ENCODE assay signal across 8 mouse cellular contexts in the genomic region with DNA sequence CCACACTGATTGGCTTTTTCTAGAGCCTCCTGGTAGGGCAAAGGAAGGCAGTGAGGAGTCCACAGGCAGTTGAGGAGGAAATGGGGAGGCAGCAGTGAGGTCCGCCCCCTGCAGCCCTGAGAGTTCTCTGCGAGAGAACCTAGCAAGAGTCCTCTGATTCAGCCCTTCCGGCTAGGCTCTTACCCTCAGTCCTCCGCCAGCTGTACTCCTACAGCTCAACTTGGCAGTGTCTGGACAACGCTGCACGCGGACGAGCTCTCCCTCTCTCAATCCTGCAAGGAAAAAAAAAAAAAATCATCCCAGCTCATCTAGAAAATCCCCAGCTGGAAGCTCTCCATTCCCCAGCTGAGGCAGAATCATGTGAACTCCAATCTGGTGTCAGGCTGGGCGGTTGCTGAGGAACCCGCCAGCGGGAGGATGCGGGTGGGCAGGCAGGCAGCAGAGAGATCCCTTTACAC. TPM values are rescaled to one million over a fixed set of nuclear protein-coding genes. Genes with fewer than 3 reads are reported as not detected.
DNase-seq lines count a peak whose midpoint lies in the region; ATAC-seq lines count a peak whose summit lies in the region.

No protein-coding gene starts in this region.

- H3K27ac ChIP-seq in heart, embryonic 11.5 days (ENCODE audit: low read depth, low read length), result no peak overlapping the region; the same call in 1 of the 2 replicates
- H3K27ac ChIP-seq in intestine, embryonic 15.5 days, result peak overlapping the region; percentile 56; the same call in 1 of the 2 replicates
- H3K27ac ChIP-seq in stomach, embryonic 16.5 days (ENCODE audit: low read length), result peak overlapping the region; percentile 76; the same call in 1 of the 2 replicates
- no peak overlapping the region for H3K27ac ChIP-seq in liver, embryonic 11.5 days (ENCODE audit: low read depth, low read length)

- no peak for ATAC-seq in heart, embryonic 11.5 days (replicated peaks; ENCODE audit: insufficient number of reproducible peaks, low FRiP score, low TSS enrichment)
- peak; percentile 78 for ATAC-seq in intestine, embryonic 15.5 days
- ATAC-seq in stomach, embryonic 16.5 days (ENCODE audit: insufficient read depth, low FRiP score), result peak; percentile 79
- no peak for ATAC-seq in liver, embryonic 11.5 days (replicated peaks; ENCODE audit: low FRiP score)

- no peaks in the 10 kb centered on the region for H3K36me3 ChIP-seq in heart, embryonic 11.5 days (ENCODE audit: control insufficient read depth, insufficient read depth, low read length)
- no peaks in the 10 kb centered on the region for H3K36me3 ChIP-seq in intestine, embryonic 15.5 days
- H3K36me3 ChIP-seq in stomach, embryonic 16.5 days (ENCODE audit: control insufficient read depth, insufficient read depth, low read length), result no peaks in the 10 kb centered on the region
- no peaks in the 10 kb centered on the region for H3K36me3 ChIP-seq in liver, embryonic 11.5 days (ENCODE audit: control insufficient read depth, insufficient read depth, low read length)

- H3K27me3 ChIP-seq in heart, embryonic 11.5 days (ENCODE audit: control insufficient read depth, insufficient read depth, low read length), result peaks cover 4% of the 10 kb centered on the region
- H3K27me3 ChIP-seq in intestine, embryonic 15.5 days (replicated peaks), result no peaks in the 10 kb centered on the region
- no peaks in the 10 kb centered on the region; the same call in 1 of the 2 replicates for H3K27me3 ChIP-seq in stomach, embryonic 16.5 days (ENCODE audit: control insufficient read depth, insufficient read depth, low read length)
- peaks cover 5% of the 10 kb centered on the region; the same call in 1 of the 2 replicates for H3K27me3 ChIP-seq in liver, embryonic 11.5 days (replicated peaks; ENCODE audit: control insufficient read depth, insufficient read depth, low read length)

- H3K4me2 ChIP-seq in heart, embryonic 11.5 days, result no peak overlapping the region
- H3K4me2 ChIP-seq in intestine, embryonic 15.5 days (replicated peaks), result peak overlapping the region; percentile 3; the same call in 1 of the 2 replicates
- peak overlapping the region; percentile 17; the same call in 1 of the 2 replicates for H3K4me2 ChIP-seq in stomach, embryonic 16.5 days (ENCODE audit: low read depth, low read length)
- H3K4me2 ChIP-seq in liver, embryonic 11.5 days, result no peak overlapping the region

- H3K9ac ChIP-seq in heart, embryonic 11.5 days (ENCODE audit: low read depth, low read length), result no peak overlapping the region
- H3K9ac ChIP-seq in intestine, embryonic 15.5 days, result no peak overlapping the region
- H3K9ac ChIP-seq in stomach, embryonic 16.5 days (ENCODE audit: low read length), result no peak overlapping the region
- no peak overlapping the region for H3K9ac ChIP-seq in liver, embryonic 11.5 days (ENCODE audit: low read depth, low read length)

- no peak overlapping the region for H3K4me3 ChIP-seq in heart, embryonic 11.5 days (ENCODE audit: low read depth, low read length)
- H3K4me3 ChIP-seq in intestine, embryonic 15.5 days (replicated peaks), result no peak overlapping the region
- no peak overlapping the region for H3K4me3 ChIP-seq in stomach, embryonic 16.5 days (replicated peaks; ENCODE audit: low read length)
- H3K4me3 ChIP-seq in liver, embryonic 11.5 days (ENCODE audit: low read depth, low read length), result no peak overlapping the region

- no peaks in the 10 kb centered on the region for H3K4me1 ChIP-seq in heart, embryonic 11.5 days (ENCODE audit: control insufficient read depth, insufficient read depth, low read length)
- 0 out of 2 replicates have a peak, but pooled peaks cover 2% of the 10 kb centered on the region for H3K4me1 ChIP-seq in intestine, embryonic 15.5 days (replicated peaks)
- peaks cover 8% of the 10 kb centered on the region; the same call in 1 of the 2 replicates for H3K4me1 ChIP-seq in stomach, embryonic 16.5 days (ENCODE audit: control insufficient read depth, insufficient read depth, low read length)
- H3K4me1 ChIP-seq in liver, embryonic 11.5 days (replicated peaks; ENCODE audit: control insufficient read depth, insufficient read depth, low read length), result no peaks in the 10 kb centered on the region

- peak; percentile 28 to 45 for DNase-seq in heart, adult 9 months (ENCODE audit: low spot score in 2 of 2)
- DNase-seq in CD8-positive naive resting alpha-beta T cell, adult 2 months (ENCODE audit: low read depth in 2 of 2, low spot score in 2 of 2), result peak; percentile 44 to 50
- peak; percentile 19 for DNase-seq in embryo, embryonic 11 days
- DNase-seq in lung, postnatal 25 days (ENCODE audit: low spot score), result peak; percentile 22
- DNase-seq in liver, embryonic 11.5 days (ENCODE audit: low spot score), result no peak

- 32% methylated on average over 12 of the region's 12 CpGs for WGBS in heart, embryonic 11.5 days (ENCODE audit: insufficient replicate concordance)
- WGBS in intestine, embryonic 15.5 days, result 23% methylated on average over 12 of the region's 12 CpGs
- WGBS in stomach, embryonic 16.5 days, result 13% methylated on average over 12 of the region's 12 CpGs
- WGBS in liver, embryonic 11.5 days, result 35% methylated on average over 12 of the region's 12 CpGs

- no peaks in the 10 kb centered on the region for H3K9me3 ChIP-seq in heart, embryonic 11.5 days (replicated peaks; ENCODE audit: control insufficient read depth, low read length)
- H3K9me3 ChIP-seq in intestine, embryonic 15.5 days, result no peaks in the 10 kb centered on the region
- no peaks in the 10 kb centered on the region for H3K9me3 ChIP-seq in stomach, embryonic 16.5 days (replicated peaks; ENCODE audit: control insufficient read depth, low read length)
- H3K9me3 ChIP-seq in liver, embryonic 11.5 days (ENCODE audit: control insufficient read depth, low read length), result no peaks in the 10 kb centered on the region

RNA-seq across cellular contexts. Expression of gene Gpr68, which starts 20.2 kb away (rescaled TPM):
- 3.2 and 4.2 TPM in 2 replicates for polyA plus RNA-seq in heart, embryonic 11.5 days (2014; fragmentation: Nextera tagmentation; extraction: Ambion mirVana)
- polyA plus RNA-seq in intestine, embryonic 15.5 days (2015; fragmentation: Nextera tagmentation; extraction: Ambion mirVana), result 0.61 and 0.62 TPM in 2 replicates
- 0.85 and 0.97 TPM in 2 replicates for polyA plus RNA-seq in stomach, embryonic 16.5 days (2015; fragmentation: Nextera tagmentation; extraction: Ambion mirVana)
- 0.10 and 0.17 TPM in 2 replicates for polyA plus RNA-seq in liver, embryonic 11.5 days (2014; fragmentation: Nextera tagmentation; extraction: Ambion mirVana)

Comparison
In these comparisons a context has a peak if more than half of its experiments do, and no peak if none do; other contexts are left out.
1. ATAC-seq: peak in intestine, embryonic 15.5 days (single experiment) and stomach, embryonic 16.5 days (single experiment); none in heart, embryonic 11.5 days (single experiment) and liver, embryonic 11.5 days (single experiment).
2. H3K27ac ChIP-seq: peak in intestine, embryonic 15.5 days (single experiment) and stomach, embryonic 16.5 days (single experiment); none in heart, embryonic 11.5 days (single experiment) and liver, embryonic 11.5 days (single experiment).
3. H3K4me2 ChIP-seq: peak in intestine, embryonic 15.5 days (single experiment) and stomach, embryonic 16.5 days (single experiment); none in heart, embryonic 11.5 days (single experiment) and liver, embryonic 11.5 days (single experiment).